Mouse (Mus musculus) kidney, postnatal 4 days (tissue): ENCODE data around the gene Sobp.

Source experiments
- DNase-seq, 2 experiments: peaks; one replicate each; pipeline ENCODE4 v3.0.0; 2021; ENCODE audit warnings: mixed read lengths in 2 of 2

Gene Sobp

DNA sequence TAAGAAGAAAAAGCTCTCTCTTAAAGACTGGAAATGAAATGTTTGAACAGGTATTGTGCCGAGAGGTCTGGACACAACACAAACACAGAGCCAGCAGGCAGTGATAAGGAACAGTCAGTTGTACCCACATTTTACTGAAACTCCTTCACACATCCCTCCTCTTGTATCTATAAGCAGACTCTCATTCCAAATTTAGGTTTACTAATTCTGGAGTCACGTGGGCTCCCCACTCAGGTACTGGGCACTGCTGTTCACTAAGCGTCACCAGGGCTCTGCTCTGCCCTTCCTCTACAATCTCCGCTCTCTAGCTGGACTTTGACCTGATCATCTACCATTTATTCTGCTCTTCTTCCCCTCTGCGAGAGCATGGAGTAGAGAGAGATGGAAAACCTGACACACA is 15.4 kb downstream of the Sobp start:
- DNase-seq = no peak

DNA sequence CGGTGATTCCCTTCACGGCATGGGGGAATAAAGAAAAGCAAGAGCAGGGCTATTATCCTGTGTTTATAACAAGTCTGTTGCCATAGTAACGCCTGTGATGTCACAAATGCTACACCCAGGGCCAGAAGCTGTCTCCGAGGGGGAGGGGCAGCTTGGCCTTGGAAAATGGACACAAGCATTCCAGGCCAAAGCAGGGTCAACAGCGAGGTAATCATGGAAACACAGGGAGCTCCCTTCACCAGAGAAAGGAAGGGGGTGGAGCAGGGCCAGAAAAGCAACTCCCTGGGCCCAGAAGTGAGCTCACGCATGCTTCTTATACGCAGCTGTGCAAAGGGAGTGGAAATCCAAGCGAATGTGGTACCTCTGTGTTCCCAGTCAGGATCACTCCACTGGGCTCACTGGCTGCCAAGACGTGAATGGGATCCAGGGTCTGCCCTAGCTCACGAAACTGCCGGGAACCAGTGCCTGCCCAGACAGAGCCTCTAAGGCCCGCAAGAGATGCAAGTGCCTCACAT is 19.2 kb downstream of the Sobp start:
- DNase-seq = peak; percentile 70 to 82

DNA sequence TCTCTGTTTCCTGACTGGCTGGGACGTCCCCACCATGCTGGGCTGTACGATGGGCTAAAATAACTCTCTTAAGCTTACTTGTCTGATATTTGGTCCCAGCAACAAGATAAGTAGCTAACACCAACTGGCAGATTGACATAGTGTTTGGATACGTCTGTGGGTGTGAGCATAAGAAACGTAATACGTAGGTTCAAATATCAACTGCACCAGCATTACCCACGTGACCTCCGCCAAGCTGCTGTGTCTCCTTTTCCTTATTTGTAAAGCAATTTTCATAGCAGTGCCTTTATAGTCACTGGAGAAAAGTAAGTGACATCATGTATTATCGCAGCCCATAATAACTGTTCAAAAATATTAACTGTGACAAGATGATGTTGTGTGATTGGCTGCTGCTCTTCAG is 21.7 kb downstream of the Sobp start:
- DNase-seq = no peak

DNA sequence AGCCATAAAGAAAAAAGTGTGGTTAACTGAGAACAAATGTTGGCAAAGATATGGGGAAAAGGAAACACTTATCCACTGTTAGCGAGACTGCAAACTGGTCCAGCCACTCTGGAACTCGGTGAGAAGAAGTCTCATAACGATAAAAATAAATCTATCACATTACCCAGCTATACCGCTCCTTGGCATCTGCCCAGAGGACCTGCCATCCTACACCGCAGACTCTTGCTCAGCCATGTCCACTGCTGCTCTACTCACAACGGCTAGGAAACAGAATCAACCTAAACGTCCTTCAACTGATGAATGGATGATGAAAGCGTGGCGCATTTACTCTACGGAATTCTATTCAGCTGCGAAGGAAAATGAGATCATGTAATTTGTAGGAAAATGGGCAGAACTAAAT is 25.9 kb downstream of the Sobp start:
- DNase-seq = no peak

DNA sequence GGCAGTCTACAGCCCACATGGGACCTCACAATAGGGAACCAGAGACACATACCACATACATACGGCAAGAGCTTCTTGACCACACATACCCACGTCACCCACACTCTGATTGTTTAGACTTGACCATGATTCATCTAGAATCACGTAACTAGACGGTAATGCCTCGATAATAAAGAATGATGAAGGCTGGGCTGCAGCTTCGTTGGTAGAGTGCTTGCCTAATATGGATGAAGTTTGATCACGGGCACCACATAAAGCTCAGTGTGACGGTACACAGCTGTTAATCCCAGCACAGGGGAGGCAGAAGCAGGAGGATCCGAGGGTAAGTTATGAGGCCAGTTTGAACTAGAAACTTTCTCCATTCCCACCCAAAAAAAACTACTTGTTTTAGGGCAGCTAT is 31.2 kb downstream of the Sobp start:
- DNase-seq = no peak

DNA sequence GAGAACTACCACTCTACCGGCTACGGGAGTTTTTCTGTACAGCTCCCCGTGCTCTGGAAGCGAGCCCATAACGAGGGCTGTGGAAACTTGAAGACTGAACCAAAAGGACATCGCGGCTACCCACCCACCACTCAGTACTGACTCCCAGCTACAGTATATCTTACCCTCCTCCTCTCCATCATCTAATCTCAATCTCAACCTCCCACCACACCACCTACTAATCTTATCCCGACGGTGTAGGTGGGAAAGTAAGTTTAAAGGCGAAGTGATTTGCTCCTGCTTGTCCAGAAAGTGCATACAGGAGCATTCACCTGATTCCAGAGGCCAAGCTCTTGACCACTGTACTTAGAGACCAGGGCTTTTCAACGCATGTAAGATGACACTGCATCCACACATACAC is 40.3 kb downstream of the Sobp start:
- no peak for DNase-seq

DNA sequence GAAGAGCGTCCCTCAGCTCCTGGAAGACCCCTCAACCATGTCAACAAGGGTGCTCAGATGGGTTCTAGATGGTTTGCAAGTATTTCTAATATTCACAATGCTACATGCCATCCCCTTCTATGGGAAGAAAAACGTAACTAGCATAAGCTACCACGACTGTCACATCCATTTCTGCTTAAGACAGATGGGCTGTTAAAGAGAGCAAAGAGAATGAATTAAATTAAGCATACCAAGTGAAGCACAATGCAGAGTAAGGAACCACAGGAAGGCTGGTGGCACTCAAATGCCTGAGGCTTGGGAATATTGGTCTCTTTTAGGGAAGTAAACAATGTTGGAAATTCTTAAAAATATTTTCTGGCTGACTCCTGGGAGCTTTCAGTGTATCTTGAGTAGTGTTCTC is 45.6 kb downstream of the Sobp start:
- no peak for DNase-seq

DNA sequence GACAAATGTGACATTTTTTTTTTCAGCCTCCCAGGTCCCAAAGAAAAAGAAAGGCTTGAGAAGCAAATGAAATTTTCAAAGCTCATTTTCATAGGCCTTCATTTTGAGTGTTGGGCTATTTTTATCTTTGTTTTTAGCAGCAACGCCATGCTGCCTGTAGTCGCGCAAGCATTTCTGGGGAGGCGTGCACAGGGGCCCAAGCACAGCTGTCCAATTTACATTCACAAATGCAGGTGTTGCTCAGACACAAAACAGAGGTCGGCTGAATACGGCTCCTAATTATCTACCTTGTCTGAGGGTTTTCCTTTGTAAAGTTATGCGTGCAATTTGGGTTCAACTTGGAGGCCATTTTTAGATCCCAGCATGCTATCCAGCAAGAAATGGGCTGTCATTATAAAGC is 49.8 kb downstream of the Sobp start:
- DNase-seq = no peak

DNA sequence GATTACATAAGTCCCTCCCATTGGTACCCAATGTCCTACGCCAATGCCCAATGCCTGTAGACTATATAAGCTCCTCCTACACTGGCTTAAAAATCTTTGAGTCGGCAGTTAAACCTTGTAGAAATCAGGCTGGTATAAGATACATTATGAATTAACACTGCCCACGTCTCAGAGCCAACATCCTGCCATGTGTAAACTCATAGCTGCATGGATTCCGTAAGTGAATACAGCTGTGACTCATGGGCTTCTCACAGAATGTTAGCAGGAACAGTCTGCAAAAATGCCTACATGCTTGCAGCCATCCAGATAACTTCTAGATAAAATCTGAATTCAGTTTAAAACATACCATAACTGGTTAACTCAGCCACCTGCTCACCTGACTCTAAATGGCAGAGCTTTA is 50.2 kb downstream of the Sobp start:
- DNase-seq = no peak

DNA sequence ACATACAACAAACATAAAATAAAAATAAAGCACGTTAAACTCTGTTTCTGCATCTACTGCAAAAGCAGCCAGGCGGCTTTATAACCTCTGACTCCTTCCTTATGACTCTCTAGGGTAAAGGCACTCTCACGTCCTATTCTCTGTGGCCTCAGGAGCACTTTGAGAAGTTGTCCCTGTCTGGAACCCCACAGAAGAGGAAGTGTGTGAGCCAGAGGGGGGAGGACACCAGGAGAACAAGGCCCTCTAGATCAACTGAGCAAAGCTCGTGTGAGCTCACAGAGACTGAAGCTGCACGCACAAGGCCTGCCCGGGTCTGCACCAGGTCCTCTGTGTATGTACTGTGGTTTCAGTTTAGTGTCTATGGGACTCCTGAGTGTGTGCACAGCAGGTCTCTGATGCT is 50.9 kb downstream of the Sobp start:
- DNase-seq = no peak

DNA sequence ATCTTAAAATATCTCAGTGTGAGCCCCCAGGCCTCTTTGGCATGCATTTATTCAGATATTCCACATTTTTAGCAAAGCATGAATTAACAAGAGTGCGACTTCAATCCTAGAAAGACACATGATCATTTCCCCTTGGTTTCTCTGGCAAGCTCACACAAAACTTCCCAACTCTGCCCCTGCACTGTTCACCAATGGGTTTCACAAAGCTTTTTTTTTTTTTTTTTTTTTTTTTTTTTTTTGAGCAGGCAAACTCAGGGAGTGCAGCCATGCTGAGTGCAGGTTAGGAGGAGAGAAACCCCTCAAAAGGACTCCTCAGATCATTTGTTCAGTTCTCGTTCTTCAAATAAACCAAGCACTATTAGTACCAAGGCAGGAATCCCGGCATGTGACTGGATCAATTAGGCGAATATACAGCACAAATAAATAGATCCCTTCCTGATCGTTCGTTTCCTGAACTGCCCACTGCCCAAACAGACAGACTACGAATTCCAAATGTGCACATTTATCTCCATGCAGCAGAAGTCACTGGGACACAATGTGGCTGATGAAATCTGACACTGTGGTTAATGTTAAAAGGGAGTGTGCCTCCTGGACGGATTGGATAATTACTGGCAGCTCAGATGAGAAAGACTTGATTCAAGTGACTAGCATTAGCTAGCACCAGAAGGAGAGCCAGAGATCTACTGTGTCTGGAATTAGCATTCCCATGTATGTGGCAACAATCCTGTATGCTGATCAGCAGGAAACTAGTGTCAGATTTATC is 53.5 kb downstream of the Sobp start:
- DNase-seq = no peak

DNA sequence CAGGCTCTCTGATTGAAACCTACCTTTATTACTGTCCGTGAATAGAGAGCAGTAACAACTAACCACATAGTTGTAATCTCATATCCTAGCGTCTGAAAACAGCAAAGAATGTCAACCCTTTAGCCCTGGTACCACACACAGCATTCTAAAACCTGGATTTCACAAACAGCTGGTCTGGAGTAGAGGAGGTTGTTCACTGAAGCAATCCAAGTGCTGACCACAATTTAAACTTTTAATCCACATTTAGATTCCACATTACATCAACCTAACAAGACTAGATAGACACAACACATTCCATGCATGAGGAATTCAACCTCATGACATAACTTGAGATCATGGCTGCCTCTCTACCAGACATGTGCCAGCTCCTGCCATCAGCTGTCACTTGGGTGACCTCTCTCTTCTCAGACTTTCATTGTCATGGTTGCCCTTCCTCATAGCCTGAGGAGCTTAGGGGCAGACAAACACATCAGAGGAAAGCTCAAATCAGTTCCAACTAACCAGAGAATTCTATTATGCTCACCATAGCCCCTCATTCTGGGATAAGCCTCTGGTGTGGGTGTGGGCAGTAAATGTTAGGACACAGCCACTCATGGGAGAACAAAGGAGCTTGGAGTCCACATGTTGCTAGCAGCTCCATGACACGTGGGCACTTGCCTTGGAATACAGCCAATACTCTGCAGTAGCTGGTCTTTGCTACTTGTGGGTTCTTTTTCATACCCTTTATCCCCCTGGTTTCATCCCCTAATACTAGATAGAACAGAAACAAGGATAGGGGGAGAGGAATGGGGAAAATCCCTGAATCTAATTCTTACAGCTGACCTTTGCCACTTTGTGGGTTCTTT is 58.0 kb downstream of the Sobp start:
- no peak for DNase-seq

DNA sequence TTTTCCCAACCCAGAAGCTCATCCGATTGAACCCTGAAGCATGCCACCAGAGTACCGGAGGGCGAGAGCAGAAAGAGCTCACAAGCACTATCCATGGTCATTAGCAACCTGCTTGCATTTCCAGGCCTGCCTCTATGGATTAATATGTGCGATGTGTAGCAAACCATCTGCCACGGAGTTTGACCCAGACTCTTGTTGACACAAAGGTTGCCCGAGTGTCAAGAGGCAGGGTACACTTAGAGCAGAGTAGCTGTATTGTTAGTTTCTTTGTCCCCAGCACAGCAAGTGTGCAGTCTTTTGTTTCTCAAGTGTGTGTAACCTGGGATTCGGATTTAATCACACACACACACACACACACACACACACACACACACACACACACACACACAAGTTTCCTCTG is 62.0 kb downstream of the Sobp start:
- DNase-seq = no peak

DNA sequence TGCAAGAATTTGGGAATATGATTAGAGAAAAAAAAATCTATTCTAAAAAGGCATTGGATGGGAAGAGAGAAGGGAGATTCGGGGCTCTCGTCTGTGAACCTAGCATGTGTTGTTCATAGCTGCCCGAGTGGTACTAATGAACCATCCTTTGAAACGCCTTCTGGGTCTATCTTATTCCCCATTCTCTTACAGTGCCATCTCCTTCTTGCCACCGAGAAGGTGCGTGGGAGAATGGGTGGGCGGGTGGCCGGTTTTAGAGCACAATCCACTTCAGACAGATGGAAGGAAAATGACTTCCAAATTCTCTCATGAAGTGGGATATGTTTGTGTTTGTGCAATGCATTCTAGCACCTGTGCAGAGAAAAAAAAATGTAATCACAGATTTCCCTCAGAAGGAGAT is 67.7 kb downstream of the Sobp start:
- no peak for DNase-seq

DNA sequence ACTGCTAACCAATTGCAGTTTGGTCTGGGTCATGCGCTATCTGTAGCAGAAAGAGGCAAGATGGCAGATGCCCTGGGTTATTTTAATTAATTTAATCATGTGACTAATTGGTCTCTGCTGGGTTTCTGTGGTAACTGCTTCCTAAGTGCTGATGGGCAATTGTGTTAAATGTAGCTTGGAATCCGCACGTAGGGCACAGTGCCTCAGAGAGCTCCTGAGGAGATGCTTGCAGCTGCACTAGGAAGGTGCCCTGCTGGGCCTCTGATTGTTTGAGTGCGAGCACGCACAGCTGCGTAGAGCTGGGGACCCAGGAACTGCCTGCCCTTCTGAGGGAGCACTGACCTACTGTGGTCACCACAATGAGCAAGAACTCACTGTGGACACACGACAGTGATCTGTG is 68.1 kb downstream of the Sobp start:
- no peak for DNase-seq

DNA sequence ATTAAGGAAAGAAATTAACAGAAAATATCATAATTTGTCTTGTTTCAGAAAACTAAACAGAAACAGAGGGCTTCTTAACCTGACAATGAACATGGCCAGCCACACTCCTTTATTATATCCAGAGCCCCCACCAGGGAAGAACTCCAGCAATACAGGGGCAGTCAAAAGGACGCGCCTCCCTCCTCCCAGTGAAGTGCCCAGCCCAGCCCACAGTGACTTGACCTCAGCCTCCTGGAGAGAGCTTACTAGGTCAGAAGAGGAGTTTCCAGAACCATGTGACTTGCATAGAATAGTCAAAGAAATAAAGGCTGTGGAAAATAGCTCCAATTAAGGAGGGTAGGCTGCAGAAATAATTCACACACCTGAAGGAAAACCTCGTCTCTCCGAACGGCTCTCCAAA is 73.8 kb downstream of the Sobp start:
- no peak for DNase-seq

DNA sequence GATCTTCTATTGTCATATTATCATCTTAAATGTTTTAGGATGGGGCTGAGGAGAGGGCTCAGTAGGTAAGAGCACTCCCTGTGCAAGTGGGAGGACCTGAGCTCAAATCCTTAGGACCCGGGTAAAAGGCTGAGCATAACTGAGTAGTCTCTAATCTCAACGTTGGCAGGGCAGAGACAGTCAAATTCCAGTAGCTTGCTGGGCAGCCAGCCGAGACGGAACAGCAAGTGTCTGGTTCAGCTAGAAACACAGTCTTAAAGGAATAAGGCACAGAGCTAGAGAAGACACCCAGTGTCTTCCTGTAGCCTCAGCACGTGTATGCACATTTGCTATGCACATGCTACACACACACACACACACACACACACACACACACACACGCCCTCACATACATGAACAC is 75.1 kb downstream of the Sobp start:
- DNase-seq = peak in 1 of 2 experiments; percentile 25

DNA sequence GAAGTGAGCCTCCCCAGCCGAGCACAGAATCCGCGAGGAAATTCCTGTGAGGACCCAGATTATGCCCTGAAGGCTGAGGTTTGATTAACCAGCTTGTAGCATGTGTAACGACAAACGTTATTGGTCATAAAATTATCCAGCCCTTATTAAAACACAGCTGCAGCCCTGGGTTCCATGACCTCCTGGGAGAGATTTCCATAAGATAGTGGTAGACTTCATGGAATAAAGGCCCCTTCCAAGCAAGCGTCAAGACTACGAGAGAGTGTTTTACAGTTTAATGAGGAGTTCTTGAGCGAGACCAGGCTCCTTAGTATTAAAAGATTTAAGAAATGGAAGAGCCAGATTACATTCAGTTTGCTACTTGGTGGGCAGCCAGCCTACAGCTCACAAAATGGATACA is 76.6 kb downstream of the Sobp start:
- DNase-seq = no peak

DNA sequence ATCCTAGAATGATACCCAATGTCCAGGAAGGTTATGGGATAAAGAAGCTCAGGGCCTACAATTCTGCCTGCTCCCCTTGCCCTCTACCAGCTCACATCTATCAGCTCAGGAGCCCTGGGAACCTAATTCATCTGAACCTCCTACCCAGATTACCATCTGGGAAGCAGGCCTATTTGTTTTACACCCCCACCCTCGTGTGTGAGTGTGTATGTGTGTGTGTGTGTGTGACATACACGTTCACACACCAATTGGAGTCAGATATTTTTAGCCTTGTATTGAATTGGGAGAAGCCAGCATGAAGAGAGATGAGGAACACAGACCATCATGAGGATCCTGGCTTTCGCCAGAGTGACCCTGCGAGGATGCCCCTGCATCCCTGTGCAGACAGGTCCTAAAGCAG is 77.7 kb downstream of the Sobp start:
- DNase-seq = no peak

DNA sequence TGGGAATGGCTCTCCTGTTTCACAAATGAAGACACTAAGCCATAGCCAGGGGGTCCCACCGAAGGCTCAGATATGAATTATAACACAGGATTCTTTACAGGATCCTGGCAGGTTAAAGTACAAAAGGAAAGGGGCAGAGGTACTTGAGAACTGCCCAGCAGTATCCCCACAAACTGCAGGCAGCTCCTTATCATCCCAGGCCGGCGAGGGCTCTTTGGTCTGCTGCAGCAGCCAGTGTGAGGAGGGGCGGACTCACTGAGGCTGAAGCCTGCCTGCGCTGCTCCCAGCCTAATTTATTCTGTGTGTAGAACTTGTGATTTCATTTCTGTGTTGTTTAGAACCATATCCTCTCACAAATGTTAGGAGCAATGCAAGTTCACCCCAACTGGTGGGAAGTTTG is 79.8 kb downstream of the Sobp start:
- DNase-seq = no peak

DNA sequence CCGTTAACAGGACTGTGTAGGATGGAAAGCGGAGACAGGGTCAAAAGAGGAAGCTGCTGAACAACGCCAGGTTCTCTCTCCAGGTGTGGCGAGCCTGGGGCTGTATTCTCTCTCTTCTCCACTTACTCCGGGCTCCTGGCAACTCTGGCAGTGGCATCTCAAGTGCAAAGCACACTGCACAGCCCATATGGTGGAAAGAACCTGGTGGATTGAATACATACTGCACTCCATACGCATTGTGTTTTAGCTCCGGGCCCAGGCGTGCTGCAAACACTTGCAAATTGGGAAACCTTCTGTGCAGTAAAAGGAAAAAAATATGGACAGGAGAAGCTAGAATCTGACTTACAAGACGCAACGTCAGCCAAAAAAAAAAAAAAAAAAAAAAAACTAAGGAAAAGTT is 80.9 kb downstream of the Sobp start:
- no peak for DNase-seq

DNA sequence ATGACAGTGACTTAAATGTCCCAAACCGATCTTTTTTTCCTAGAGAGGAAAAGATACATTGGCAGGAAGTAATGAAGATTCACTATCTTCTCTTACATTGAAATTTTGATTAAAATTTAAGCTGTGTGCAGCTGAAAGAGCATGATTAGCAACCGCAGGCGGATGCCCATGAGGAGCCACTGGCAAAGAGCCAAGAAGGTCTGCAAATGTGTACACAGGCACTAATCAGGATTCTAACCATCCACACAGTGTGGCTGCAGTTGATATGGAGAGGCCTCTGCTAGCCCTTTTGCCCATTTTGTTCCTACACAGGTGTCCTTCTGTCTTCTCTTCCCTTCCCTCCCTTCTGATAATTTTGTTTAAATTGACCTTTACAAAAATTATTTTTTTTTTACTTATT is 84.3 kb downstream of the Sobp start:
- no peak for DNase-seq

DNA sequence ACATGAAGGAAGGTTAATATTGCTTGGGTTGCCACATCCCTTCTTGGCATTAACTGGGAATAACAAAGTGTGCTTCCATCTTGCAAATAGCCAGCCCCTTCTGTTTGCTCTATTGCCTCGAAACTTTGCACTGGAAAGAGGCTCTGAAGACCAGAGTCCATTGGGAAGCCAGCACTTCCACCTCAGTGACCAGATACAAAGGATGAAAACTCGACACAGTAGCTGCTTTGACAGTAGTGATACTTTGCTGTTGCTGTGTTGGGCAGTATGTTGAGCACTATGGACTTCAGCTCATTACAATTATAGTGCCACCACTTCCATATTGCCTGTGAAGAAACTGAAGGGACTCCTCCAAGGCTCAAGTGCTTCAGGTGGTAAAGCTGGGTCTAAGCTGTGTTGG is 86.9 kb downstream of the Sobp start:
- DNase-seq = no peak

DNA sequence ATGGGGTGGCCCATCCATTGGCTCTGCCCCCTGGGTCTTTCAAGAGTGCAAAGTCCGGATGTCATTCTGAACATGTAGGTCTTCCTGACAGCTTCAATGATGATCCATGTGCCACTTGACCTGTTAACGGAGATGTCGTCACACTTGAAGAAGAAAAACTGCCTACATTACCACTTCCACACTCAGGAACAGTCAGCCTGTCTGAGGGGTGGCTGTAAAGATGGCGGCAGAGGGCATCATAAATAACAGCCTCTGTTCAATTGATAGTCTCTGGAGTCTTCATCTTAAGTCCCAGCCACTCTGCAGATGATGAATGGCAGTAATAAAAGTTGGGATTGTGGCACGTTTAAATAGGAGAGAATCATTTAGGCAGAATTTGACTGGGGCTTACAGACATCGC is 87.4 kb downstream of the Sobp start:
- DNase-seq = no peak

DNA sequence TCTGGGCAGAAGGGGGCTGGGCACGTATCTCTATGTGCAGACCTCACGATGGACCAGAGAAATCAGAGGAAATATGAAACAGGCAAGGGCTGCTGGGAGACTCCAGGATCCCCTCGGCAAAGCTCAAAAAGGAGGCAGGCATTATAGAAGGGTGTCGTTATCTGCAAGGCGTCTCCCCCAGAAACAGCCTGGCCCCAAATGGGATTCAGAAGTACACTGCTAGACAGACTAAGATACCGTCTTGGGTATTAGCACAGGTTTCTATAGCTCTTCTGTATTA is 90.3 kb downstream of the Sobp start:
- no peak for DNase-seq
